Mouse (Mus musculus): ENCODE results near the gene Cbx2. TPM values are rescaled to one million over a fixed set of nuclear protein-coding genes. Genes with fewer than 3 reads are reported as not detected.

Cbx2 gene
- polyA plus RNA-seq, 1 experiment from 2014 or later: 17.4 TPM

DNA sequence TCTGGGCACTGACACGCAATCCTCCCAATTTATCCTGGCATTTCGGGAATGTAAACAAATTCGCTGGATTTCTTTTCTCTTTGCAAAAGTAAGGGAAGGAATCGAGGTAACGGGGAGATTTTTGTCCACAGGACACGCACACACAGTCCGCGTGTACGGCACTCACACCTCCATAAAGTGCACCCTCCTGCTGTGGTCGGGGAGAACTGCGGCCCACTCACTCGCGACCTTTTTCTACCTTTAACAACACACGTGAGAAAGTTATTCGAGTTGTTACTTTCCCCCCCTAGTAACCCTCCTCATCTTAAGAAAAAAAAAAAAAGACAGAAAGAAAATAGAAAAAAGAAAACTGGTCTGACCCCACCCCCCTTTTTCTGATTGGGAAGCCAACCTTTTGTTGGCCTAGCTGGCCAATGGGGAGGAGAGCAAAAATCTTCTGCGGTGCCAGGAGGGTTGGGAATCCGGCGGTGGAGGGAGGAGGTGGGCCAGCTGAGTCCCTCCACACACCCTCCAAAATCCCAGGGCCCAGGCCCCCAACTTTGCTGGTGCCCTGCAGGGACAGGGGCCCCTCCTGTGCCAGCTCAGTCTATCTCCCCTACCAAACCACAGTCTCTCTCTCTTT lies 15.1 kb downstream of the Cbx2 start:
- ATAC-seq (ENCODE audit: low read depth): no peak
- Histone ChIP-seq H3K4me1 (replicated peaks) (peaks cover 81% of the 10 kb centered on the region), H3K27ac (replicated peaks) (no peak overlapping the region), H3K4me3 (peak overlapping the region; percentile 45), H3K9me3 (no peaks in the 10 kb centered on the region), H3K9ac (peak overlapping the region; percentile 67), H3K4me2 (peak overlapping the region; percentile 93), H3K27me3 (peaks cover 83% of the 10 kb centered on the region), H3K36me3 (peaks cover 8% of the 10 kb centered on the region)
- 6% methylated on average over 18 of the region's 18 CpGs for WGBS

GRCm38 (mm10) chr11:119038744-119039484 lies 16.2 kb downstream of the Cbx2 start:
- Histone ChIP-seq H3K36me3 (peaks cover 8% of the 10 kb centered on the region), H3K4me2 (peak overlapping the region; percentile 93), H3K27ac (replicated peaks) (no peak overlapping the region), H3K4me1 (replicated peaks) (peaks cover 82% of the 10 kb centered on the region), H3K9me3 (no peaks in the 10 kb centered on the region), H3K27me3 (peaks cover 83% of the 10 kb centered on the region), H3K9ac (peak overlapping the region; percentile 92), H3K4me3 (peak overlapping the region; percentile 74; the same call in 1 of the 2 replicates)
- ATAC-seq (ENCODE audit: low read depth): no peak
- 23% methylated on average over 22 of the region's 22 CpGs for WGBS

- peak overlapping the region; percentile 94 for H3K27ac ChIP-seq (replicated peaks)
- peaks cover 81% of the 10 kb centered on the region for H3K4me1 ChIP-seq (replicated peaks)
- H3K4me2 ChIP-seq: peak overlapping the region; percentile 93
- WGBS: 3% methylated on average over 21 of the region's 21 CpGs
- peak overlapping the region; percentile 74 for H3K4me3 ChIP-seq
- H3K27me3 ChIP-seq: peaks cover 83% of the 10 kb centered on the region
- H3K36me3 ChIP-seq: peaks cover 8% of the 10 kb centered on the region
- no peak for ATAC-seq (ENCODE audit: low read depth)
- H3K9me3 ChIP-seq: no peaks in the 10 kb centered on the region
- peak overlapping the region; percentile 92 for H3K9ac ChIP-seq
Measured at GRCm38 (mm10) chr11:119039732-119040512, 17.2 kb downstream of the Cbx2 start.

GRCm38 (mm10) chr11:119040600-119041324 lies 18.0 kb downstream of the Cbx2 start, which contains the start of gene Cbx8:
Cbx8 (minus strand) TSS chr11:119040969.
- peak within 1 kb of the TSS; percentile 92 for H3K9ac ChIP-seq
- H3K36me3 ChIP-seq: peaks cover 8% of the 10 kb centered on the region
- peak; percentile 92 for ATAC-seq (ENCODE audit: low read depth)
- WGBS: under 1% methylated on average over 50 of the region's 63 CpGs
- H3K9me3 ChIP-seq: no peaks in the 10 kb centered on the region
- H3K4me1 ChIP-seq (replicated peaks): peaks cover 75% of the 10 kb centered on the region
- H3K4me2 ChIP-seq: peak within 1 kb of the TSS; percentile 93
- peak within 1 kb of the TSS; percentile 94 for H3K27ac ChIP-seq (replicated peaks)
- H3K4me3 ChIP-seq: peak within 1 kb of the TSS; percentile 74
- peaks cover 83% of the 10 kb centered on the region for H3K27me3 ChIP-seq

GRCm38 (mm10) chr11:119041325-119041716 lies 18.6 kb downstream of the Cbx2 start:
- H3K27ac ChIP-seq (replicated peaks): peak overlapping the region; percentile 94
- peak overlapping the region; percentile 88 for H3K9ac ChIP-seq
- H3K4me2 ChIP-seq: peak overlapping the region; percentile 93
- ATAC-seq (ENCODE audit: low read depth): peak; percentile 41; the same call in 1 of the 2 replicates
- peak overlapping the region; percentile 74 for H3K4me3 ChIP-seq
- under 1% methylated on average over 31 of the region's 31 CpGs for WGBS
- peaks cover 8% of the 10 kb centered on the region for H3K36me3 ChIP-seq
- no peaks in the 10 kb centered on the region for H3K9me3 ChIP-seq
- peaks cover 83% of the 10 kb centered on the region for H3K27me3 ChIP-seq
- peaks cover 74% of the 10 kb centered on the region for H3K4me1 ChIP-seq (replicated peaks)

- WGBS: under 1% methylated on average over 30 of the region's 31 CpGs
- H3K27ac ChIP-seq (replicated peaks): peak overlapping the region; percentile 94
- H3K27me3 ChIP-seq: peaks cover 84% of the 10 kb centered on the region
- peaks cover 8% of the 10 kb centered on the region for H3K36me3 ChIP-seq
- peak overlapping the region; percentile 93 for H3K4me2 ChIP-seq
- peak overlapping the region; percentile 88 for H3K9ac ChIP-seq
- ATAC-seq (ENCODE audit: low read depth): peak; percentile 3; the same call in 1 of the 2 replicates
- H3K4me1 ChIP-seq (replicated peaks): peaks cover 74% of the 10 kb centered on the region
- H3K9me3 ChIP-seq: no peaks in the 10 kb centered on the region
- H3K4me3 ChIP-seq: peak overlapping the region; percentile 74
Measured at GRCm38 (mm10) chr11:119041750-119042465, 19.1 kb downstream of the Cbx2 start.

GRCm38 (mm10) chr11:119042466-119043272 lies 19.9 kb downstream of the Cbx2 start:
- H3K4me3 ChIP-seq: 0 out of 2 replicates have a peak overlapping the region, but pooled peaks have one; percentile 74

GRCm38 (mm10) chr11:119043273-119043540 lies 20.4 kb downstream of the Cbx2 start:
- H3K4me2 ChIP-seq: no peak overlapping the region
- no peaks in the 10 kb centered on the region for H3K9me3 ChIP-seq
- H3K4me1 ChIP-seq (replicated peaks): peaks cover 74% of the 10 kb centered on the region
- H3K27me3 ChIP-seq: peaks cover 83% of the 10 kb centered on the region
- 0 out of 2 replicates have a peak overlapping the region, but pooled peaks have one; percentile 74 for H3K4me3 ChIP-seq
- WGBS: 2% methylated on average over 4 of the region's 4 CpGs
- H3K36me3 ChIP-seq: peaks cover 8% of the 10 kb centered on the region
- no peak overlapping the region for H3K9ac ChIP-seq
- H3K27ac ChIP-seq (replicated peaks): no peak overlapping the region
- no peak for ATAC-seq (ENCODE audit: low read depth)

More at GRCm38 (mm10) chr11:119042466-119043272, 19.9 kb downstream of the Cbx2 start:
- H3K9ac ChIP-seq: no peak overlapping the region
- H3K4me2 ChIP-seq: no peak overlapping the region
- H3K9me3 ChIP-seq: no peaks in the 10 kb centered on the region
- under 1% methylated on average over 52 of the region's 52 CpGs for WGBS
- peaks cover 74% of the 10 kb centered on the region for H3K4me1 ChIP-seq (replicated peaks)
- ATAC-seq (ENCODE audit: low read depth): no peak
- H3K27ac ChIP-seq (replicated peaks): no peak overlapping the region
- H3K36me3 ChIP-seq: peaks cover 8% of the 10 kb centered on the region
- peaks cover 83% of the 10 kb centered on the region for H3K27me3 ChIP-seq

- Histone ChIP-seq H3K4me1 (replicated peaks) (peaks cover 74% of the 10 kb centered on the region), H3K4me2 (no peak overlapping the region), H3K9ac (no peak overlapping the region), H3K27me3 (peaks cover 83% of the 10 kb centered on the region), H3K36me3 (peaks cover 2% of the 10 kb centered on the region; the same call in 1 of the 2 replicates), H3K9me3 (no peaks in the 10 kb centered on the region), H3K27ac (replicated peaks) (no peak overlapping the region), H3K4me3 (no peak overlapping the region)
- ATAC-seq (ENCODE audit: low read depth): no peak
- 4% methylated on average over 10 of the region's 10 CpGs for WGBS
Measured at GRCm38 (mm10) chr11:119043761-119044550, 21.2 kb downstream of the Cbx2 start.

All from neural tube, embryonic 13.5 days (tissue).